Comparison of ENCODE assay signal across 13 mouse cellular contexts in the genomic region with DNA sequence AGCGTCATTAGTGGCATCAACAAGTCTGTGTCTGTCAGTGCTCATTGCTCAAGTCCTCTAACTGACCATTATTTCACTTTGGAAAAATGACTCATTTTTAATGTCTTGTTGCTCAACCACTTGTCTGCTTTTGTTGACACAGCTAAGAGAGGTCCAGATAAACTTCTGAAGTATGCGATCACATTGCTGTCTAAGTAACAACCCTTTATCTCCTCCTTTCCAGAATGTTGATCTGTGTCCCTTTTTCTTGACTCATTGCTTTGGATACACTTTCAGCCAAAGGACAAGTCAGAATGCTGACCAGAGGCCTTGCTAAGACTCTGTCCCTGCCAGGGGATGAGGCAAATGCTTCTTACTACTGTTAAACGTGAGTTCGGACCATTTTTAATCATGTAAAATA.
"Had no signal": no experiment of that assay in that cellular context is flagged by ENCODE, and none has a peak within 500 bp of the region (broad histone marks: within the 10 kb centered on the region; RNA-seq: fewer than 3 reads in every experiment).

No protein-coding gene starts in this region.

- H3K27me3 ChIP-seq: kidney, embryonic 15.5 days; liver, embryonic 13.5 days; neural tube, embryonic 12.5 days; stomach, embryonic 15.5 days had no signal

- H3K4me3 ChIP-seq: kidney, embryonic 15.5 days; left cerebral cortex, adult 2 months; limb, embryonic 10.5 days; liver, embryonic 13.5 days; midbrain, embryonic 10.5 days; neural tube, embryonic 12.5 days; stomach, embryonic 15.5 days had no signal

- DNase-seq: kidney, adult 18-20 months; kidney, postnatal 14 days; liver, embryonic 13.5 days; liver, postnatal 0 days; midbrain, embryonic 14.5 days; thymus, adult 2 months; thymus, postnatal 25 days had no signal

- H3K36me3 ChIP-seq: kidney, embryonic 15.5 days; limb, embryonic 10.5 days; liver, embryonic 13.5 days; midbrain, embryonic 10.5 days; neural tube, embryonic 12.5 days; stomach, embryonic 15.5 days had no signal

- H3K27ac ChIP-seq: kidney, embryonic 15.5 days; left cerebral cortex, adult 2 months; limb, embryonic 10.5 days; liver, embryonic 13.5 days; midbrain, embryonic 10.5 days; neural tube, embryonic 12.5 days; stomach, embryonic 15.5 days had no signal

- H3K4me1 ChIP-seq: kidney, embryonic 15.5 days; limb, embryonic 10.5 days; liver, embryonic 13.5 days; midbrain, embryonic 10.5 days; neural tube, embryonic 12.5 days; stomach, embryonic 15.5 days had no signal
